Mouse (Mus musculus) T-helper 17 cell (primary cell): ENCODE results near the gene Leng1.

ENCODE experiments used
- in situ Hi-C, 2 experiments: fragments of 300-600 bp; cut with MboI, MseI; formaldehyde crosslinking; loops; 1 replicate in 1 of 2; 2 replicates in 1 of 2; pipeline ENCODE4 v1.15.1; 2025; ENCODE audit warnings: high pct_unique_total_duplicates in 2 of 2

The Leng1 gene

DNA sequence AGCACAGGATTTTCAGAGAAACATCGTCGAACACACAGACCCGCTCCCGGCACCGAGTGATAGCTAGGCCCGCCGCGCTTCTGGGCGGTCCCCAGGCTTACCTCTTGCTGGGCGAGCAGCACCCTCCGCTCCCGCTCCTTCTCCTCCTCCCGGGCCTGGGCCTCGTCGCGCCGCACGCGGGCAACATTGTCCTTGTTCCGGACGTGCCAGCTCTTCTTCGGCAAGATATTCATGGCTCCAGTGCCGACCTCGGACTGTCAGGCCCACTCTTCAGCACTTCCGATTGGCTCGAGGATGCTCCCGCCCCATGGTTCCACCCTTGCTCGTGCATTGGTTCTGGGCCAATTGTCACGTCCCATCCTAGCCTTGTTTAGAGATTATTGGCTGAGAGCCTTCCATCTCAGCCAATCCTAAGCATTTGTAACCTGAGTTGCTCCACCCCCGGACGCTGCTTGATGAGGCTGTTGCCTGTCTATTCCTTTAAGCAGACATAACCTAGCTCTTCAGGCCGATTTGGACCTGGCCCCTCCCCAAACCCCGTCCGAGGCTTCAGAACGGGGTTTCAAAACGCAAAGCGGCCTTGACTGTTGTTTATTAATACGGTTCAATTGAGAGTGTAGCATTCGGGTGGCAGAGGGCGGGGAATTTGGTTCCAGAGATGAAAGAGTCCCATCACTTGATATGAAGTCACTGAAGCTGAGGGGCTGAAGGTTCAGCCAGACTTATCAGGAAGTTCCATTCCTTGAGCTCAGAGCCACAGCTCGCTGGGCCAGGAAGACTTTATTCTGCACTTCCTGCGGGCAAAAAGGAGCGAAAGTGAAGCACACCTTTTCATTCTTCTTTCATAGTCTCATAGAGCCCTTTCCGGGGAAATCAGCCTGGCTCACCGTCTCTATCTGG, at the start of gene Leng1:
TSS of gene Leng1 (minus strand) at position 626 of the 900 bp plus-strand sequence.
- in situ Hi-C loops, result loop anchor here in 1 of 2 experiments (25.0 kb wide), 1 partner anchor 1397 kb away; the partner anchor contains the start of genes U2af2 and Zfp580

DNA sequence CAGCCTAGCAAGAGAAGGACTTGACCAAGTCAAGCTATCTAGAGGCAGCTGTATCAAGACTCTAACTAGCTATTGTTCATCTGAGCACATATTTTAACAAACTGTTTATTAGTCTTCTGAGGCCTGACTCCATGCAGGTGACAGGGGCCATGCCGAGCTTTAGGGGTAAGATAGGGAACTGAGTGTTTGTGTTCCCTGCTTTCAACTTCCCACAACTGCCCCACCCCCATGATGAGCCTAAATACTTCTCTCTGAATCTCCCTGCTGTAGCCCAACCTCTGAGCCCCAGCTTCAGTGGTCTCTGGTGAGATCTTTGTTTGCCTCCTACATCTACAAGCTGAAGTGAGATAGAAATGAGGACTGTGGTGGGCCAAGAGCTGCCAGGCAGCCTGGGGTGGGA, 49.6 kb upstream of the Leng1 start:
- in situ Hi-C loops, result no loop called here

DNA sequence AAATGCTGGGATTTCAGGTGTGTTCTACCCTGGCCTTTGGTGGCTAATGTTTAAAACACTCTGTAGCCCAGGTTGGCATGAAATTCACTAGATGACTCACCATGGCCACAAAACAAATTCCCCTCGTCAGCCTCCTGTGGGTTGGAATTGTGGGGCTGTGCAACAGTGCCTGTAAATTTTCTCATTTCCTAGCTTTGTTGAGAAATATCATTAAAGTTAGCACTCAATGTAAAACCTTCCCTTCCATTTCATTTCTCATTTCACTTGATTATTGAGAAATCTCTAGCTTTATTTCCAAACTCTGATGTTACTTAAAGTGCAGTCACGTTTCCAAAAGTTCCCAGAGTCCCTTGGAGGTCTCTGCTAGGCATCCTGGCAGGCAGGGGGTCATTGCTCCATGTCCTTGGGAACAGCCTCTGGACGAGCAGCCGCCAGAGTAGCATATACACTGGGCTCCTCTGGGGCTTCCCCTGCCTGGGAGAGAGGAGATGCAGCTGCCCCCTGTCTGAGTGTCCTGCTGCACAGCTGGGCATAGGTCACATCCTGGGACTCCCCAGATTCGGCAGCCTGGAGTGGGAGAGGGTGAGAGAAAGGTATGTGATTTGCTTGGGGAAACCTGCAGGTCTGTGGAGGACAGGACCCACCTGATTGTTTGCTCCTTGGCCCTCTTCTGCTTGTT, 46.8 kb upstream of the Leng1 start:
- in situ Hi-C loops, result no loop called here

DNA sequence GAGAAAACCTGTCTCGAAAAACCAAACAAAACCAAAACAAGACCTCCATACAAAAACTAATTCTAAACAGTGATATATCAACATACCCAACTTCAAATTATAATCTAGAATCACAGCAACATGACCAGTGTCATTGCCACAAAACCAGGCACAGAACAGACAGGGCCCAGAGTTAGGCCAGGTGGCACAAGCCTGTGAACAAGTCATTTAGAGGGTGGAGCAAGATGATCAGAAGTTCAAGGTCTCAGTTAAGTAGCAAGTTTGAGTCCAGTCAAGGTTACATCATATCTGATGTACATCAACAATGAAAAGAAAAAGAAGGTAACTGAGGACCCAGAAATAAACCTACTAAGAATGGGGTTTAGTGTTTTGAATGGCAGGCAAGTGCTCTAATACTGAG, 43.4 kb upstream of the Leng1 start:
- in situ Hi-C loops, result loop anchor here (10.0 kb wide), 2 partner anchors 436 to 1306 kb away; partner anchors contain the start of genes Fiz1 (in 1 of the 2), Gm44973 (in 1 of the 2) and Zfp524 (in 1 of the 2)

DNA sequence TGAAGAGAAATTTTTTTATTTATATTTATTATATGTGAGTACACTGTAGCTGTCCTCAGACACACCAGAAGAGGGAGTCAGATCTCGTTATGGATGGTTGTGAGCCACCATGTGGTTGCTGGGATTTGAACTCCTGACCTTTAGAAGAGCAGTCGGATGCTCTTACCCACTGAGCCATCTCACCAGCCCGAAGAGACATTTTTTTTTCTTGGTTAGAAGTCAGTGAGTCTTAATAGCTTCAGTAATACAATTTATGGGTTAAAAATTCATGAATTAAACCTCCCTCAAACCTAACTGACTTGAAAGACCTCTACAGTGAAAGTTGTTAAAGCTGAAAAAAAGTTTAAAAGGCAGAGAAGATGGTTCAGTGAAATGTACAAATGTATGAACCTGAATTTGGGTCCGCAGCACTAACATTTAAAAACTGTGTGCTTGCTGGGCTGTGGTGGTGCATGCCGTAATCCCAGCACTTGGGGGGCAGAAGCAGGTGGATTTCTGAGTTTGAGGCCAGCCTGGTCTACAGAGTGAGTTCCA, 42.9 kb upstream of the Leng1 start:
- in situ Hi-C loops, result loop anchor here (10.0 kb wide), 2 partner anchors 436 to 1306 kb away; partner anchors contain the start of genes Fiz1 (in 1 of the 2), Gm44973 (in 1 of the 2) and Zfp524 (in 1 of the 2)

DNA sequence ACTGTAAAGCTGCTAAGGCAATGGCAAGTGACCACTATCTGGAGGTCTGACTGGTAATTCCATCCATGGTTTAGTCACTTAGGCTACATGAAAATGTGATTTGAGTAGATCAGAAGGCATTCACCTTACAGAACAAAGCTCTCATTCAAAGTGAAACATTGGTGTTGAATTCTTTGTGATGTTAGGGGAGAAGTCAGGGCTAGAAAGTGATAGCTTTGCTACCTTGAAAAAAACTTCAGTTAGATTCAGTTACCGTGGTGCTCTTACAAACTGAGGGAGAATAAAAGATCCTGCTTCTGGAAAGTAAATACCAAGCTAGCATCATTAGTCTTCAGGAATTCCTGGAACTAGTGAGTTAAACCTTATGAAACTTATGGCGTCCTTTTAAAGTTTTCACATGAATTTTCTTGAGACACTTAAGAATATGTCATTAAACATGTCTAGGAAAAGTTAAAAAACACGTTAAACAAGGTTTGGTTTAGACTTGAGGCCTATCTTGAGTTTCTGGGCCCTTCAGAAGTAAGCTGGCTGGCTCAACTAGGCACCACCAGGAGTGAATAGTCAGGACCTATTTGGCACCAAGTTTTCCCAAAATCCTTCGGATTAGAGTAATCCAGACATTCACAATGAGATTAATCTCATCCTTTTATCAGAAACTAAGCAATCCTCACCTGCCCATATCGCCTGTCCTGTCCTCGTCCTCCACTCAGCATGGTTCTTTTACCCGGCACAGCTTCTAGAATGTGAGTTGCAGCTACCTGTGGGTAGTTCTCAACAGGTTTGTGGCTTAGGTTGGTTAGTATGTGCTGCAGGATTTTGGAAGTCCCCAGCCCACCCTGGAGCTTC, 42.2 kb upstream of the Leng1 start:
- in situ Hi-C loops, result loop anchor here (10.0 kb wide), 2 partner anchors 437 to 1307 kb away; partner anchors contain the start of genes Fiz1 (in 1 of the 2), Gm44973 (in 1 of the 2) and Zfp524 (in 1 of the 2)

DNA sequence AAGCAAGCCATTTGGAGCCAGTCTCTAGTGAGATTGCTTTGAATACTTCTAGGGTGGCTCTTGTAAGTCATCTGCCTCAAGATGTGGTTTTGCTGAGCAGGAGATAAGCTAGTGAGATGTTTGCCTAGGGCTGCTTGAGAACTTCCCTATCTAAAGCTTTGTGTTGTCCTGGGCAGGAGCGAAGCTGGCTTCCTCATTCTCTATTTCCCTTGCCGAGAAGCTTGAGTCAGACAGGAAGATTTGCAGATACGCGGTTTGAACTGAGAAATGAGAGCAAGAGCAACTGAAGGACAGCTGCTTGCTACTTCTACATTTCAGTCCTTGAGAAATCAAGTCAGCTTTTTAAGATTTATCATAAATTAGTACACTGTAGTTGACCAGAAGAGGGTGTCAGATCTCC, 41.4 kb upstream of the Leng1 start:
- in situ Hi-C loops, result loop anchor here (10.0 kb wide), 2 partner anchors 438 to 1308 kb away; partner anchors contain the start of genes Fiz1 (in 1 of the 2), Gm44973 (in 1 of the 2) and Zfp524 (in 1 of the 2)

DNA sequence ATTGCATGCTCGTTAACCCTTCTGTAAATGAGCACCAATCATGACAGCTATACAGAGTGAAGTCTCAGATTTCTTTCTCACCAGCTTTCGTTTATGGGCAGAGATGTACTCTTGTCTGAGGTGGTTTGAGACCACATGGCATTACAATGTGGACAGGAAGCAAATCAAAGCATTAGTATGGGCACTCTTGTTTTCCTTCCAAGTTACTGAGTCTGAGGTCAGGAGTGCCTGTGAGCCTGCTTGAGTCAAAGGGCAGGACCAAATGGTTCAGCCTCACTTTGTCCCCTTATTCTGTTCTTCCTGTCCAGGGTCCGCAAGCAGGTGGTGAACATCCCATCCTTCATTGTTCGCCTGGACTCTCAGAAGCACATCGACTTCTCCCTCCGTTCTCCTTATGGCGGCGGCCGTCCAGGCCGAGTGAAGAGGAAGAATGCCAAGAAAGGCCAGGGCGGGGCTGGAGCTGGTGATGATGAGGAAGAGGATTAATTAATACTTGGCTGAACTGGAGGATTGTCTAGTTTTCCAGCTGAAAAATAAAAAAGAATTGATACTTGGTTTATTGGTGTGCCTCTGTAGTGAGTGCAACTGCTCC, 40.8 kb upstream of the Leng1 start:
- in situ Hi-C loops, result loop anchor here (10.0 kb wide), 2 partner anchors 438 to 1308 kb away; partner anchors contain the start of genes Fiz1 (in 1 of the 2), Gm44973 (in 1 of the 2) and Zfp524 (in 1 of the 2)

DNA sequence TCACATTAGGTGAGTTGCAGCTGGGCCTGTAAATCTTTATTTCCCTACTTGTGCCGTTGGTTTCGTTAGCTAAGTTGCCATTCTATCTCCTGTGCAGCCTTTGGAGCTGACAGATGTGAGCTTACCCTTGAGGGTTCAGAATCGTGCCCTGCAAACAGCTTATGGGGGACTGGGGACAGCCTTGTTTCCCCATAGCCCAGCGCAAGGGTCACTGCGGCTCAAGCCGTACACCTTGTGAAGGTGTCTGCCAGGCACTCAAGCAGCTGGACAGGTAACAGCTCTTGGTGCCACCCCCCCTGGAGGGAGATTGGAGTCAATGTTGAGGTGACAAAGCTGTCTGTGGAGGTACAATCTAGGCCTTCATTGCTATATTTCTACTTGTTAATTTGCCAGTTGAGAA, 40.3 kb upstream of the Leng1 start:
- in situ Hi-C loops, result loop anchor here (10.0 kb wide), 2 partner anchors 439 to 1309 kb away; partner anchors contain the start of genes Fiz1 (in 1 of the 2), Gm44973 (in 1 of the 2) and Zfp524 (in 1 of the 2)

DNA sequence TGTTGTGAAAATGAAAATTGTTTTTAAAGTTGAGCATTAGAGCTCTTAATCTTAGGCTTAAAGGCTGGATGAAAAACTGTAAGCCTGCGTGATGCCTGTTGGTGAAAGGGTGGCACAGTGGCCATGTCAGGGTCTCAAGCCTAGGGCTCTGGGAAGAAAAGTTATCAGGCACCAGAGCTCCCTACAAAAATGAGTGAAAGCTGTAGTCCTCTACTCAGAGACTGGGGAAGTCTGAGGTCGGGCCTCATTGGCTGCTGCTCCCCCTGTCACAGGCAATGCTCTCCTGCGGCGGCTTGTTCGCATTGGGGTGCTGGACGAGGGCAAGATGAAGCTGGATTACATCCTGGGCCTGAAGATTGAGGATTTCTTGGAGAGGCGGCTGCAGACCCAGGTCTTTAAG, 39.8 kb upstream of the Leng1 start:
- in situ Hi-C loops, result loop anchor here (10.0 kb wide), 2 partner anchors 439 to 1309 kb away; partner anchors contain the start of genes Fiz1 (in 1 of the 2), Gm44973 (in 1 of the 2) and Zfp524 (in 1 of the 2)

DNA sequence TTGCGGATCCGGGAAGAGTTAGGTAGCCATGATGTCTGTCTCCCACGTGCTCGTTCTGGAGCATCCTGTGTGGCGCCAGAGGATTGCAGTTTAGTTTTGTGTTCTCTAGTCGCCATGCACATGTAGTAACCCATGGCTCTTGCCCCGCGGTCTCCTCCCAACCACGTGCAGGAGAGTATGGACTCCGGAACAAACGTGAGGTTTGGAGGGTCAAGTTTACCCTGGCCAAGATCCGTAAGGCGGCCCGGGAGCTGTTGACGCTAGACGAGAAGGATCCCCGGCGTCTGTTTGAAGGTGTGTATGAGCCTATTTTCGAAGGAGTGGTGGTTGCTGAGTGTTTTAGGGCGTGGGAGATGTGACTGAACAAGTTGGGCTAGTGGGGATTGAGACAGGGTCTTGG, 38.8 kb upstream of the Leng1 start:
- in situ Hi-C loops, result loop anchor here (10.0 kb wide), 2 partner anchors 440 to 1310 kb away; partner anchors contain the start of genes Fiz1 (in 1 of the 2), Gm44973 (in 1 of the 2) and Zfp524 (in 1 of the 2)

DNA sequence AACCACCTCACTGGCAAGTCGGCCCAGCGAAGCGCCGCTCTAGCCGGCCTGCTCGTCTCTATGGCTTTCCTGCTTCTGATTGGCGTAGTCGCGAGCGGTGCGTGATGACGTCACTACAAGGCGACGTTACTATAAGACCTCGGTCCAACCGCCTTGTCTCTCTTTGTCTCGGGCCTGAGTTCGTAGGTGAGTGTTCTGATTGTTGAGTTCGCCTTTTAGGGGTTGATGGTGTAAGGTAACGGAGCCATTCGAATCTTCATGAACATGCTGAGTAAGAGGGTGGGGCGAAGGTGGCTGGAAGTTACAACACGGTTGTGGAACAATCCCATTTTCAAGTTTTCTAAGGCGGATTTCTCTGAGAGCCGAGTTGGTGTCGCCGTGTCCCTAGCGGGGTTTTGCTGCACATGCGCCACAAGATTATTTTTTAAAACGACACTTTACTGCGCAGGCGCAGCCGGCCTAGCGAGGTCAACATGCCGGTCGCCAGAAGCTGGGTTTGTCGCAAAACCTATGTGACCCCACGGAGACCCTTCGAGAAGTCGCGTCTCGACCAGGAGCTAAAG, 38.3 kb upstream of the Leng1 start, which contains the start of gene Rps9:
TSS of gene Rps9 (plus strand) at position 115 of the 563 bp plus-strand sequence.
- in situ Hi-C loops, result loop anchor here (10.0 kb wide), 2 partner anchors 441 to 1311 kb away; partner anchors contain the start of genes Fiz1 (in 1 of the 2), Gm44973 (in 1 of the 2) and Zfp524 (in 1 of the 2)

DNA sequence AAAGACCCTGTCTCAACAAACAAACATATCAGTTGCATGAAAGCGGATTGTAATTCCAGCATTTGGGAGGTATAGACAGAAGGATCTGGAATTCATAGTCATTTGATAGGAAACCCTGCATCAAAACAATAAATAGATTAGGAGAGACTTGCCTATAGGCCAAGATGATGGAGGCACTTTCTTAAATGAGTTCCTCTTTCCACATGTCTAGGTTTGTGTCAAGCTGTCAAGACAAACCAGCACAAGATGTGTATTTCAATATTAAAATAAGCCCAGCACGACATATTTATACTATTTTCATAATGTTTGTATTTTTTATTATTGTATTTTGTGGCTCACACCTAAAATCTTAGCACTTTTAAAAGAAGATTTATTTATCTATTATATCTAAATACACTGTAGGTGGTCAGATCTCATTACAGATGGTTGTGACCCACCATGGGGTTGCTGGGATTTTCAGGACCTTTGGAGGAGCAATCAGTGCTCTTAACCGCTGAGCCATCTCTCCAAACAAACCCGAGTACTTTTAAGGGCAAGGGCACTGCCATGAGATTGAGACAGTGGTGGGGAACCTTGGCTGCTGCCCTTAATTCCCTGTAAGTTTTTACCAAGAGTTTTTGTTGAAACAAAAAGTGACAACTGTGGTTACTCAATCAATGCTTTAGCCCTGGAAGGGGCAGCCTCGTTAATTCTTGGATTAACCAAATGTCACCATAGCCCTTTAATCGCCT, 37.7 kb upstream of the Leng1 start:
- in situ Hi-C loops, result loop anchor here (10.0 kb wide), 2 partner anchors 441 to 1311 kb away; partner anchors contain the start of genes Fiz1 (in 1 of the 2), Gm44973 (in 1 of the 2) and Zfp524 (in 1 of the 2)

DNA sequence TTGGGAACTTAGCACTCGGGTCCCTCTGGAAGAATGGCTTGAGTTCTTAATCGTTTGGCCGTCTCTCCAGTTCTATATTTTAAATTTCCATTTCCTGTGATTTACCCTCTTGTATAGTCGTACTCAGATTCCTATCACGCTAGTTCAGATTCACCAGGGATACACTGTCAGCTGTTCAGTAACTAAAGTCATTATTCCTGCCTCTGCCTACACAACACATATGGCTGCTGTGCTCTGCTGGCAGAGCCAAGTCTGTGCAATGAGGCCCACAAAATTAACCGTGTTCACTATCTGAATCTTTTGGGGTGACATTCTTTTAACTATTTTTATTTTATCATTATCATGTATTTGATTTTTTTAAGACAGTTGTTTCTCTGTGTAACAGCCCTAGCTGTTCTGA, 32.8 kb upstream of the Leng1 start:
- in situ Hi-C loops, result loop anchor here (10.0 kb wide), 2 partner anchors 446 to 1106 kb away; no protein-coding TSS in a partner anchor

DNA sequence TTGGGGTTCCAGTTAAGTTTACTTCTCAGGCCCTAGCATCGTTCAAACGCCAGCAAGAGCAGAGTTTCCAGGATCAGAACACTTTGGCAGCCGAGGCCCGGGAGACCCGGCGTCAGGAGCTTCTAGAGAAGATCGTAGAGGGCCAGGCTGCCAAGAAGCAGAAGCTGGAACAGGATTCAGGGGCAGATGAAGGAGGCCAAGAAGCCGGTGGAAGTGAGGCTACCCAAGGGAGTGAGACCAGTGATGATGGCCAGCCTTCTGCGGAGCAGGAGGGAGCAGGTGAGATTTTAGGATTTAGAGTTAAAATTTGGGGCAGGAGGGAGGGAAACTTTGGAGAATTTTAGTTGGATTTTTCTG, 29.3 kb upstream of the Leng1 start:
- in situ Hi-C loops, result loop anchor here (5.0 to 10.0 kb wide), 3 partner anchors 450 to 1387 kb away; partner anchors contain the start of gene Epn1 (in 1 of the 2)

DNA sequence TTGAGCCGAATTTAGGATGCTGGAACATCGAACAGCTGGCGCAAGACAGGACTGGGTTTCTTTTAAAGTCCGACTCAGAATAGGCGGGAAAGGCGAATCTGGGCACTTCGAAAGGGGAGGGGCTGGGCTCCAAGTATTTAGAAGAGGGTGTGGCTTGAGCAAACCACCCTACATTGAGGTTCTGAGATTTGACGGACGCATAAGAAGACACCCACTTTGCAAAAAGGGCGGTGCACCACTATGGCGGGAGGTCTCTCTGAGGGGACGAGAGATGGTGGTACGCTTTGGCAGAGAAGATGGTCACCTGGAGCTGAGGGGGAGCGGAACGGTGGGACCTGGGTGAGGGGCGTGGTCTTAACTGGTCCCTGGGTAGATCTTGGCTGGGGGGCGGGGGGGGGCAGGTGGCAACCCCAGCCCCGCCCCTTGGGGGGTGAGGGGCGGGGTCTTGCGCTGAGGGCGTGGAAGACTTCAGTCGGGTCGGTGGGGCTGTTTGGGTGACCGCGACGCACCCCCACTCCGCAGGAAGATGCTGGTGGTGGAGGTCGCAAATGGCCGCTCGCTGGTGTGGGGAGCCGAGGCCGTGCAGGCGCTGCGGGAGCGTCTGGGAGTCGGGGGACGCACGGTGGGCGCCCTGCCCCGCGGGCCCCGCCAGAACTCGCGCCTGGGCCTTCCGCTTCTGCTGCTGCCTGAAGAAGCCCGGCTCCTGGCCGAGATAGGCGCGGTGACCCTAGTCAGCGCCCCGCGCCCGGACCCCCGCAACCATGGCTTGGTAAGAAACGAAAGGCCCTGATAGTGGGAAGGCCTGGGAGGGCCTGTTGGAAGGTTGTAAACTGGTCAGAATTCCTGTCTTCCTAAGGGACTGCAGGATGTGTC, 28.7 kb upstream of the Leng1 start:
- in situ Hi-C loops, result loop anchor here (5.0 to 10.0 kb wide), 3 partner anchors 450 to 1388 kb away; partner anchors contain the start of gene Epn1 (in 1 of the 2)

DNA sequence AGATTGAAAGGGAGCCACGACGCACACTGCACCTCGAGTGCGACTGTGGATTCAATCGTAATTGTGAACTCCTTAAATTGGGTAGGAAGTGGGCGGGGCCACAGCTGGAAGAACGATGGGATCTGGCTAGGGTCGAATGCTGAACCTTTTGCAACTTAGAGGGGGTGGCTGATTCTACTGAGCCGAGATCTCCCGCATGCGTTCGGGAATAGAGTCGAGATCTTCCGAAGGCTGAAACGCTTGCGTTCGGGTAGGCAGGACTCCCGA, 28.1 kb upstream of the Leng1 start:
- in situ Hi-C loops, result loop anchor here (5.0 to 10.0 kb wide), 3 partner anchors 451 to 1389 kb away; partner anchors contain the start of gene Epn1 (in 1 of the 2)
